Mouse (Mus musculus): ENCODE results near the gene Cracr2b.

- TF ChIP-seq GATA1 (IDR thresholded peaks at IDR 0.05; ENCODE audit: low read length) (no peak), TAL1 (IDR thresholded peaks at IDR 0.05; ENCODE audit: low read length) (no peak)
Observed at GRCm38 (mm10) chr7:141434464-141434863, 26.4 kb upstream of the Cracr2b start.

Data from erythroblast, embryonic 14.5 days (primary cell).